Mouse (Mus musculus): ENCODE measurements around the gene Usp5. TPM values are rescaled to one million over a fixed set of nuclear protein-coding genes. Genes with fewer than 3 reads are reported as not detected.
A peak's percentile ranks its signal among the peaks of the same experiment; 100 is the strongest.

Gene Usp5
- polyA plus RNA-seq, 1 experiment = 132 TPM

- H3K79me2 ChIP-seq (ENCODE audit: control insufficient read depth, insufficient read depth) = no peaks in the 10 kb centered on the region
- TF ChIP-seq MAX (IDR thresholded peaks at IDR 0.05) (no peak), CTCF (IDR thresholded peaks at IDR 0.05; ENCODE audit: control insufficient read depth, insufficient read depth, insufficient read length) (peak; percentile 79)
- no peak overlapping the region for H3ac ChIP-seq (ENCODE audit: control insufficient read depth, insufficient read length, low read depth)
- no peaks in the 10 kb centered on the region for H3K36me3 ChIP-seq (ENCODE audit: control insufficient read depth, insufficient read depth)
- H3K4me3 ChIP-seq (ENCODE audit: insufficient read depth, poor library complexity, severe bottlenecking) = no peak overlapping the region
- H3K27me3 ChIP-seq (ENCODE audit: control insufficient read depth, insufficient read depth, insufficient read length) = peaks cover 29% of the 10 kb centered on the region
- H3K79me3 ChIP-seq (ENCODE audit: low read depth) = no peaks in the 10 kb centered on the region
Measured at GRCm38 (mm10) chr6:124859725-124860124, 30.4 kb upstream of the Usp5 start.

- Histone ChIP-seq H3K79me3 (ENCODE audit: low read depth) (no peaks in the 10 kb centered on the region), H3K36me3 (ENCODE audit: control insufficient read depth, insufficient read depth) (no peaks in the 10 kb centered on the region), H3K4me3 (ENCODE audit: insufficient read depth, poor library complexity, severe bottlenecking) (no peak overlapping the region), H3K27me3 (ENCODE audit: control insufficient read depth, insufficient read depth, insufficient read length) (peaks cover 21% of the 10 kb centered on the region), H3K79me2 (ENCODE audit: control insufficient read depth, insufficient read depth) (no peaks in the 10 kb centered on the region), H3ac (ENCODE audit: control insufficient read depth, insufficient read length, low read depth) (no peak overlapping the region)
- TF ChIP-seq USF1 (IDR thresholded peaks at IDR 0.05; ENCODE audit: low read depth) = no peak
- TF ChIP-seq CTCF (IDR thresholded peaks at IDR 0.05; ENCODE audit: control insufficient read depth, insufficient read depth, insufficient read length) = no peak
- TF ChIP-seq FOSL1 (IDR thresholded peaks at IDR 0.05; ENCODE audit: insufficient read depth, low read length, poor library complexity, severe bottlenecking) = no peak
- no peak for TF ChIP-seq MYOD1 (IDR thresholded peaks at IDR 0.05; ENCODE audit: control insufficient read depth, insufficient read length, low read depth)
Measured at GRCm38 (mm10) chr6:124858561-124859318, 29.5 kb upstream of the Usp5 start.

GRCm38 (mm10) chr6:124857840-124858530 lies 28.7 kb upstream of the Usp5 start:
- H3K4me3 ChIP-seq (ENCODE audit: insufficient read depth, poor library complexity, severe bottlenecking) = no peak overlapping the region
- TF ChIP-seq MYOG (IDR thresholded peaks at IDR 0.05; ENCODE audit: control insufficient read depth, extremely low read depth, insufficient read length) (no peak), CEBPB (IDR thresholded peaks at IDR 0.05; ENCODE audit: low read depth) (no peak), CTCF (IDR thresholded peaks at IDR 0.05; ENCODE audit: control insufficient read depth, insufficient read depth, insufficient read length) (no peak), USF1 (IDR thresholded peaks at IDR 0.05; ENCODE audit: low read depth) (no peak), MYOD1 (IDR thresholded peaks at IDR 0.05; ENCODE audit: control insufficient read depth, insufficient read length, low read depth) (no peak)

GRCm38 (mm10) chr6:124856916-124857839 lies 27.9 kb upstream of the Usp5 start, which contains the start of gene P3h3:
Gene P3h3 (minus strand): TSS chr6:124857752.
- Histone ChIP-seq H3K79me2 (ENCODE audit: control insufficient read depth, insufficient read depth) (no peaks in the 10 kb centered on the region), H3K4me3 (ENCODE audit: insufficient read depth, poor library complexity, severe bottlenecking) (no peak within 1 kb of the TSS), H3ac (ENCODE audit: control insufficient read depth, insufficient read length, low read depth) (peak within 1 kb of the TSS; percentile 21), H3K27me3 (ENCODE audit: control insufficient read depth, insufficient read depth, insufficient read length) (peaks cover 10% of the 10 kb centered on the region), H3K79me3 (ENCODE audit: low read depth) (no peaks in the 10 kb centered on the region), H3K36me3 (ENCODE audit: control insufficient read depth, insufficient read depth) (no peaks in the 10 kb centered on the region)
- TF ChIP-seq USF1 (IDR thresholded peaks at IDR 0.05; ENCODE audit: low read depth) = no peak
- peak; percentile 48 for TF ChIP-seq CTCF (IDR thresholded peaks at IDR 0.05; ENCODE audit: control insufficient read depth, insufficient read depth, insufficient read length)

More at GRCm38 (mm10) chr6:124857840-124858530, 28.7 kb upstream of the Usp5 start:
- no peaks in the 10 kb centered on the region for H3K79me3 ChIP-seq (ENCODE audit: low read depth)
- peaks cover 14% of the 10 kb centered on the region for H3K27me3 ChIP-seq (ENCODE audit: control insufficient read depth, insufficient read depth, insufficient read length)
- no peak overlapping the region for H3ac ChIP-seq (ENCODE audit: control insufficient read depth, insufficient read length, low read depth)
- no peaks in the 10 kb centered on the region for H3K36me3 ChIP-seq (ENCODE audit: control insufficient read depth, insufficient read depth)
- H3K79me2 ChIP-seq (ENCODE audit: control insufficient read depth, insufficient read depth) = no peaks in the 10 kb centered on the region

- H3K36me3 ChIP-seq (ENCODE audit: control insufficient read depth, insufficient read depth) = no peaks in the 10 kb centered on the region
- TF ChIP-seq MYOG (IDR thresholded peaks at IDR 0.05; ENCODE audit: control insufficient read depth, extremely low read depth, insufficient read length) = no peak
- no peak for TF ChIP-seq MAX (IDR thresholded peaks at IDR 0.05)
- TF ChIP-seq MYOD1 (IDR thresholded peaks at IDR 0.05; ENCODE audit: control insufficient read depth, insufficient read length, low read depth) = no peak
- no peak for TF ChIP-seq CTCF (IDR thresholded peaks at IDR 0.05; ENCODE audit: control insufficient read depth, insufficient read depth, insufficient read length)
- no peak for TF ChIP-seq USF1 (IDR thresholded peaks at IDR 0.05; ENCODE audit: low read depth)
- peaks cover 7% of the 10 kb centered on the region for H3K27me3 ChIP-seq (ENCODE audit: control insufficient read depth, insufficient read depth, insufficient read length)
- H3K79me3 ChIP-seq (ENCODE audit: low read depth) = no peaks in the 10 kb centered on the region
- H3K4me3 ChIP-seq (ENCODE audit: insufficient read depth, poor library complexity, severe bottlenecking) = no peak overlapping the region
- no peak overlapping the region for H3ac ChIP-seq (ENCODE audit: control insufficient read depth, insufficient read length, low read depth)
- H3K79me2 ChIP-seq (ENCODE audit: control insufficient read depth, insufficient read depth) = no peaks in the 10 kb centered on the region
Measured at GRCm38 (mm10) chr6:124856321-124856720, 27.0 kb upstream of the Usp5 start.

Measured in C2C12 (cell line).